Mouse (Mus musculus) embryonic facial prominence, embryonic 14.5 days (tissue): ENCODE results near the gene Srpr. TPM values are rescaled to one million over a fixed set of nuclear protein-coding genes. Genes with fewer than 3 reads are reported as not detected.

ENCODE experiments used
- ATAC-seq: fragments of 200-750 bp; cut with Nextera tagmentation; 2 replicates; pipeline ENCODE4 v1.8.0; 2017; ENCODE audit warnings: low read depth, moderate number of reproducible peaks, moderate TSS enrichment
- DNase-seq: peaks from one replicate; pipeline ENCODE4 v3.0.0-alpha.2; 2015; ENCODE audit warnings: low spot score
- H3K27ac ChIP-seq: fragments of 300-500 bp; sonication (generic); replicated peaks from 2 replicates; pipeline ENCODE4 v1.5.1; 2014; ENCODE audit warnings: low read depth, mild to moderate bottlenecking, low read length, moderate library complexity
- H3K27me3 ChIP-seq: fragments of 300-500 bp; sonication (generic); replicated peaks from 2 replicates; pipeline ENCODE4 v1.6.1; 2014; ENCODE audit warnings: low read length; ENCODE audit not compliant: control insufficient read depth, insufficient read depth
- H3K36me3 ChIP-seq: fragments of 300-500 bp; sonication (generic); 2 replicates; pipeline ENCODE4 v1.6.1; 2014; ENCODE audit warnings: low read length, mixed read lengths; ENCODE audit not compliant: control insufficient read depth, insufficient read depth
- H3K4me1 ChIP-seq: fragments of 300-500 bp; sonication (generic); 2 replicates; pipeline ENCODE4 v1.6.1; 2014; ENCODE audit warnings: antibody characterized with exemption, low read length; ENCODE audit not compliant: control insufficient read depth, insufficient read depth
- H3K4me2 ChIP-seq: fragments of 300-500 bp; sonication (generic); 2 replicates; pipeline ENCODE4 v1.6.1; 2014; ENCODE audit warnings: low read depth, mild to moderate bottlenecking, low read length, moderate library complexity, mixed read lengths
- H3K4me3 ChIP-seq: fragments of 300-500 bp; sonication (generic); 2 replicates; pipeline ENCODE4 v1.5.1; 2014; ENCODE audit warnings: low read depth, mild to moderate bottlenecking, low read length
- H3K9ac ChIP-seq: fragments of 300-500 bp; sonication (generic); 2 replicates; pipeline ENCODE4 v1.6.1; 2014; ENCODE audit warnings: low read depth, mild to moderate bottlenecking, low read length, moderate library complexity, mixed read lengths
- H3K9me3 ChIP-seq: fragments of 300-500 bp; sonication (generic); 2 replicates; pipeline ENCODE4 v1.6.1; 2016; ENCODE audit warnings: low read length; ENCODE audit not compliant: control insufficient read depth
- WGBS: fragments of 180-500 bp; shearing (Covaris S2); extraction: QIAGEN DNeasy Blood & Tissue Kit; methylation state at CpG from one replicate; pipeline ENCODE4 v1.1.7; 2014; 5-methylcytosine and 5-hydroxymethylcytosine counted together
- polyA plus RNA-seq: library from polyadenylated mRNA; unstranded; fragments of >200 nt; fragmentation: Nextera tagmentation; extraction: Ambion mirVana; gene quantifications from 2 replicates; pipeline ENCODE4 v1.2.1, GENCODE M21; 2014

Srpr gene
- polyA plus RNA-seq: 161 and 167 TPM in 2 replicates

GRCm38 (mm10) chr9:35199772-35200471 lies at the start of gene Srpr, which contains the start of gene Tirap:
Gene Srpr, plus strand, starts transcription at chr9:35200175.
Gene Tirap, minus strand, starts transcription at chr9:35200291.
- Histone ChIP-seq H3K9ac (peak within 1 kb of the TSS; percentile 77), H3K4me2 (peak within 1 kb of the TSS; percentile 87), H3K36me3 (peaks cover 9% of the 10 kb centered on the region), H3K4me1 (peaks cover 7% of the 10 kb centered on the region; the same call in 1 of the 2 replicates), H3K27ac (peak within 1 kb of the TSS; percentile 52), H3K9me3 (no peaks in the 10 kb centered on the region), H3K27me3 (no peaks in the 10 kb centered on the region), H3K4me3 (peak within 1 kb of the TSS; percentile 68)
- 1% methylated on average over 23 of the region's 44 CpGs for WGBS
- ATAC-seq (peak; percentile 97), DNase-seq (peak; percentile 90)

- 79% methylated on average over 1 of the region's 1 CpGs for WGBS
Measured at GRCm38 (mm10) chr9:35152923-35153322, 47.1 kb upstream of the Srpr start.

GRCm38 (mm10) chr9:35156002-35156710 lies 43.8 kb upstream of the Srpr start:
- Histone ChIP-seq H3K36me3 (no peaks in the 10 kb centered on the region), H3K27ac (peak overlapping the region; percentile 73), H3K9me3 (no peaks in the 10 kb centered on the region), H3K4me1 (peaks cover 8% of the 10 kb centered on the region), H3K4me3 (no peak overlapping the region), H3K4me2 (no peak overlapping the region), H3K9ac (no peak overlapping the region), H3K27me3 (no peaks in the 10 kb centered on the region)
- DNase-seq: peak; percentile 84
- WGBS: 69% methylated on average over 5 of the region's 5 CpGs
- ATAC-seq: peak; percentile 86

More at GRCm38 (mm10) chr9:35152923-35153322, 47.1 kb upstream of the Srpr start:
- H3K9ac ChIP-seq: no peak overlapping the region
- no peaks in the 10 kb centered on the region for H3K9me3 ChIP-seq
- no peak overlapping the region for H3K27ac ChIP-seq
- no peaks in the 10 kb centered on the region for H3K36me3 ChIP-seq
- peaks cover 8% of the 10 kb centered on the region for H3K4me1 ChIP-seq
- ATAC-seq (no peak), DNase-seq (no peak)
- no peak overlapping the region for H3K4me2 ChIP-seq
- H3K27me3 ChIP-seq: no peaks in the 10 kb centered on the region
- no peak overlapping the region for H3K4me3 ChIP-seq

GRCm38 (mm10) chr9:35156862-35157261 lies 43.1 kb upstream of the Srpr start:
- H3K4me3 ChIP-seq: no peak overlapping the region
- H3K9me3 ChIP-seq: no peaks in the 10 kb centered on the region
- 77% methylated on average over 4 of the region's 4 CpGs for WGBS
- no peak overlapping the region for H3K4me2 ChIP-seq
- H3K9ac ChIP-seq: no peak overlapping the region
- no peaks in the 10 kb centered on the region for H3K27me3 ChIP-seq
- peak overlapping the region; percentile 73 for H3K27ac ChIP-seq
- H3K4me1 ChIP-seq: peaks cover 8% of the 10 kb centered on the region
- DNase-seq: no peak
- H3K36me3 ChIP-seq: no peaks in the 10 kb centered on the region
- ATAC-seq: no peak; the same call in 1 of the 2 replicates

GRCm38 (mm10) chr9:35158477-35158876 lies 41.5 kb upstream of the Srpr start:
- H3K4me3 ChIP-seq: no peak overlapping the region
- DNase-seq: no peak
- WGBS: 63% methylated on average over 3 of the region's 3 CpGs
- H3K9ac ChIP-seq: no peak overlapping the region
- no peak for ATAC-seq
- H3K4me1 ChIP-seq: peaks cover 8% of the 10 kb centered on the region
- H3K9me3 ChIP-seq: no peaks in the 10 kb centered on the region
- H3K27me3 ChIP-seq: no peaks in the 10 kb centered on the region
- 0 out of 2 replicates have a peak, but pooled peaks cover 5% of the 10 kb centered on the region for H3K36me3 ChIP-seq
- no peak overlapping the region for H3K4me2 ChIP-seq
- H3K27ac ChIP-seq: no peak overlapping the region

GRCm38 (mm10) chr9:35160662-35161061 lies 39.3 kb upstream of the Srpr start:
- no peak overlapping the region for H3K9ac ChIP-seq
- WGBS: 60% methylated on average over 2 of the region's 2 CpGs
- no peaks in the 10 kb centered on the region for H3K9me3 ChIP-seq
- no peaks in the 10 kb centered on the region for H3K27me3 ChIP-seq
- H3K4me1 ChIP-seq: peaks cover 8% of the 10 kb centered on the region
- H3K36me3 ChIP-seq: 0 out of 2 replicates have a peak, but pooled peaks cover 5% of the 10 kb centered on the region
- no peak overlapping the region for H3K27ac ChIP-seq
- no peak for ATAC-seq
- H3K4me3 ChIP-seq: no peak overlapping the region
- no peak overlapping the region for H3K4me2 ChIP-seq
- DNase-seq: no peak

- H3K4me2 ChIP-seq: no peak overlapping the region
- WGBS: 88% methylated on average over 7 of the region's 7 CpGs
- H3K9me3 ChIP-seq: no peaks in the 10 kb centered on the region
- H3K27ac ChIP-seq: no peak overlapping the region
- ATAC-seq (no peak), DNase-seq (no peak)
- H3K4me3 ChIP-seq: no peak overlapping the region
- peaks cover 2% of the 10 kb centered on the region; the same call in 1 of the 2 replicates for H3K4me1 ChIP-seq
- 0 out of 2 replicates have a peak, but pooled peaks cover 5% of the 10 kb centered on the region for H3K36me3 ChIP-seq
- no peaks in the 10 kb centered on the region for H3K27me3 ChIP-seq
- H3K9ac ChIP-seq: no peak overlapping the region
Measured at GRCm38 (mm10) chr9:35161721-35162120, 38.3 kb upstream of the Srpr start.

GRCm38 (mm10) chr9:35163011-35163690 lies 36.8 kb upstream of the Srpr start:
- no peak overlapping the region for H3K4me3 ChIP-seq
- no peak for DNase-seq
- H3K9me3 ChIP-seq: no peaks in the 10 kb centered on the region
- 91% methylated on average over 11 of the region's 11 CpGs for WGBS
- no peaks in the 10 kb centered on the region for H3K27me3 ChIP-seq
- no peak overlapping the region for H3K27ac ChIP-seq
- no peaks in the 10 kb centered on the region for H3K4me1 ChIP-seq
- ATAC-seq: no peak
- no peak overlapping the region for H3K4me2 ChIP-seq
- no peak overlapping the region for H3K9ac ChIP-seq
- H3K36me3 ChIP-seq: 0 out of 2 replicates have a peak, but pooled peaks cover 5% of the 10 kb centered on the region
